Mouse (Mus musculus) limb, embryonic 15.5 days (tissue): ENCODE measurements around the gene Gm136. TPM values are rescaled to one million over a fixed set of nuclear protein-coding genes. Genes with fewer than 3 reads are reported as not detected.

Source experiments
- ATAC-seq: fragments of 200-750 bp; cut with Nextera tagmentation; 2 replicates; pipeline ENCODE4 v1.8.0; 2017; ENCODE audit warnings: low read depth, moderate TSS enrichment; ENCODE audit not compliant: insufficient number of reproducible peaks, low FRiP score, low TSS enrichment
- H3K27ac ChIP-seq: fragments of 300-500 bp; sonication (generic); 2 replicates; pipeline ENCODE4 v1.5.1; 2015; ENCODE audit warnings: moderate library complexity, mild to moderate bottlenecking, inconsistent platforms
- H3K27me3 ChIP-seq: fragments of 300-500 bp; sonication (generic); 2 replicates; pipeline ENCODE4 v1.6.1; 2015; ENCODE audit warnings: inconsistent platforms
- H3K36me3 ChIP-seq: fragments of 300-500 bp; sonication (generic); 2 replicates; pipeline ENCODE4 v1.6.1; 2015; ENCODE audit warnings: inconsistent platforms
- H3K4me1 ChIP-seq: fragments of 300-500 bp; sonication (generic); 2 replicates; pipeline ENCODE4 v1.6.1; 2015; ENCODE audit warnings: inconsistent platforms
- H3K4me2 ChIP-seq: fragments of 300-500 bp; sonication (generic); 2 replicates; pipeline ENCODE4 v1.6.1; 2015; ENCODE audit warnings: mild to moderate bottlenecking, inconsistent platforms
- H3K4me3 ChIP-seq: fragments of 300-500 bp; sonication (generic); 2 replicates; pipeline ENCODE4 v1.5.1; 2015; ENCODE audit warnings: mild to moderate bottlenecking, inconsistent platforms
- H3K9ac ChIP-seq: fragments of 300-500 bp; sonication (generic); 2 replicates; pipeline ENCODE4 v1.6.1; 2015; ENCODE audit warnings: inconsistent platforms
- H3K9me3 ChIP-seq: fragments of 300-500 bp; sonication (generic); 2 replicates; pipeline ENCODE4 v1.6.1; 2016; ENCODE audit warnings: inconsistent platforms
- WGBS: fragments of 180-500 bp; shearing (Covaris S2); methylation state at CpG from one replicate; pipeline ENCODE4 v1.1.7; 2015; 5-methylcytosine and 5-hydroxymethylcytosine counted together
- polyA plus RNA-seq: library from polyadenylated mRNA; unstranded; fragments of >200 nt; fragmentation: Nextera tagmentation; extraction: Ambion mirVana; gene quantifications from 2 replicates; pipeline ENCODE4 v1.2.1, GENCODE M21; 2015

Gene Gm136
- polyA plus RNA-seq, 1 experiment from 2014 or later = not detected

- no peak for ATAC-seq
- Histone ChIP-seq H3K36me3 (no peaks in the 10 kb centered on the region), H3K27ac (no peak overlapping the region), H3K4me2 (no peak overlapping the region), H3K4me1 (no peaks in the 10 kb centered on the region), H3K9me3 (no peaks in the 10 kb centered on the region), H3K27me3 (no peaks in the 10 kb centered on the region), H3K9ac (no peak overlapping the region), H3K4me3 (no peak overlapping the region)
- 64% methylated on average over 4 of the region's 4 CpGs for WGBS
Observed at GRCm38 (mm10) chr4:34703029-34703428, 53.0 kb downstream of the Gm136 start.

GRCm38 (mm10) chr4:34702231-34702630, 53.8 kb downstream of the Gm136 start:
- Histone ChIP-seq H3K4me2 (no peak overlapping the region), H3K36me3 (no peaks in the 10 kb centered on the region), H3K9me3 (no peaks in the 10 kb centered on the region), H3K4me1 (no peaks in the 10 kb centered on the region), H3K4me3 (no peak overlapping the region), H3K27me3 (no peaks in the 10 kb centered on the region), H3K27ac (no peak overlapping the region), H3K9ac (no peak overlapping the region)
- no peak for ATAC-seq
- WGBS = 93% methylated on average over 11 of the region's 11 CpGs

GRCm38 (mm10) chr4:34701528-34701927, 54.5 kb downstream of the Gm136 start:
- WGBS = 38% methylated on average over 5 of the region's 5 CpGs
- no peak overlapping the region for H3K27ac ChIP-seq
- H3K36me3 ChIP-seq = no peaks in the 10 kb centered on the region
- no peak overlapping the region for H3K4me2 ChIP-seq
- no peak overlapping the region for H3K9ac ChIP-seq
- no peak overlapping the region for H3K4me3 ChIP-seq
- H3K9me3 ChIP-seq = no peaks in the 10 kb centered on the region
- ATAC-seq = no peak
- H3K4me1 ChIP-seq = no peaks in the 10 kb centered on the region
- no peaks in the 10 kb centered on the region for H3K27me3 ChIP-seq

Other genes with a start within 250 kb of the Gm136 start
- 41.5 and 48.7 TPM in 2 replicates for gene Akirin2, start 205.3 kb downstream of the Gm136 start, polyA plus RNA-seq
- gene Orc3, start 141.3 kb downstream of the Gm136 start, polyA plus RNA-seq = 73.2 and 78.8 TPM in 2 replicates
- gene Rars2, start 141.3 kb downstream of the Gm136 start, polyA plus RNA-seq = 59.8 and 62.5 TPM in 2 replicates
- 46.0 and 48.4 TPM in 2 replicates for gene Slc35a1, start 68.8 kb downstream of the Gm136 start, polyA plus RNA-seq
- gene Cfap206, start 26.1 kb downstream of the Gm136 start, polyA plus RNA-seq = not detected in 2 replicates
- gene Smim8, start 22.2 kb upstream of the Gm136 start, polyA plus RNA-seq = 40.7 and 41.1 TPM in 2 replicates
- 14.6 and 17.4 TPM in 2 replicates for gene Zfp292, start 126.7 kb upstream of the Gm136 start, polyA plus RNA-seq
- not detected in 2 replicates for gene Cga, start 137.5 kb upstream of the Gm136 start, polyA plus RNA-seq